Mouse (Mus musculus): ENCODE results near the gene Hsd3b7.
"Not testable (repeated sequence)": the region's sequence is repeated elsewhere in the genome, so short reads cannot be mapped to it uniquely, and the experiment has no call there.

Hsd3b7 gene

DNA sequence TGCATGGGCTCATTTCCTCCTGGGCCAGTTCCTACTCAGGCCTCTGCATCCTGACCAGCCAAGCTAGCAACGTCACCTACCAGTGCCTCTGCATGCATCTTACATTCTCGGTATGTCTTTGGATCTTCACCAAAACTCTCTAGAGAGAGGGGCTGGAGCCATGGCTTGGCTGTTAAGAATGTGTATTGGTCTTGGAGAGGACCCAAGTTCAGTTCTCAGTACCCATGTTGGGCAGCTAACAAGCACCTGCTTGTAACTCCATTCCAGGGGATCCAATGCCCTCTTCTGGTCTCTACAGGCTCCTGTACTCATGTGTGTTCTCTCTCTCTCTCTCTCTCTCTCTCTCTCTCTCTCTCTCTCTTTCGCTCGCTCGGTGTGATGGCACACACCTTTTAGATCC, 17.4 kb downstream of the Hsd3b7 start:
- no peak for DNase-seq (ENCODE audit: low read depth)

GRCm38 (mm10) chr7:127820836-127821509, 20.6 kb downstream of the Hsd3b7 start:
- no peak for DNase-seq (ENCODE audit: low read depth)

GRCm38 (mm10) chr7:127822494-127822893, 22.1 kb downstream of the Hsd3b7 start:
- no peak for DNase-seq (ENCODE audit: low read depth)

- no peak for DNase-seq (ENCODE audit: low read depth)
These were observed 23.1 kb downstream of the Hsd3b7 start for GRCm38 (mm10) chr7:127823236-127824171.

DNA sequence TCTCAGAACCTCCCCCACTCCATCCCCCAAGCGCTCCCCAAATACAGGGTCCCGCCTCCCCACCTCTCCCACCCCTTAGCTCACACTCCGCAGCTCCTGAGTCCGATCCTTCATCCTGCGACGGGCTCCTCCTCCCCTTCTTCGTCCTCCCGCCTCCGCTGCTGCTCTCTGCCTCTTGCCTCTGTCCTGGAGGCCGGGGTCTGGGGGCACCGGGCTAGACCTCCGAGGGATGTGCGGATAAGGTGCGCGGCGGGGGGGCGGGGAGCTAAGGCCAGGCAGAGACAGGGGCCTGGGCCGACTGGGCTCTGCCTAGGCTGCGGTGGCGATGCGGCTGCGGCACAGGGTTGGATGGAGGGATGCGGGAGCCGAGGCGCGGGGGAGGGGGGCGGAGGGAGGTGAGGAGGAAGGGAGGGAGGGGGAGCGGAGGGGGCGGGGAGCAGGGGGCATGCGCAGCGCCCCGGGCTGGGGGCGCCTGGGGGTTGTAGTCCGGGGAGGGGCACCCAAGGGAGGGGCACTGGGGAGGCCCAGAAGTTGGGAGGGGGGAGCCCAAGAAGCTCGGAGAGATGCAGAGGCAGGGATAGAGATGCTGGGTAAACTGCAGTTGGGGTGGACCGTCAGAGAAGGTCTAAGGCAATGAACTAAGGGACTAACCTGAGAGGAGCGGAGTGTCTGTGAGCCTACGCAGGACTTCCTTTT, 23.9 kb downstream of the Hsd3b7 start, which contains the start of the genes Stx4a and Stx1b:
TSS of gene Stx4a (plus strand) at position 119 of the 696 bp plus-strand sequence.
TSS of gene Stx1b (minus strand) at position 374 of the 696 bp plus-strand sequence.
- DNase-seq (ENCODE audit: low read depth): no peak

DNA sequence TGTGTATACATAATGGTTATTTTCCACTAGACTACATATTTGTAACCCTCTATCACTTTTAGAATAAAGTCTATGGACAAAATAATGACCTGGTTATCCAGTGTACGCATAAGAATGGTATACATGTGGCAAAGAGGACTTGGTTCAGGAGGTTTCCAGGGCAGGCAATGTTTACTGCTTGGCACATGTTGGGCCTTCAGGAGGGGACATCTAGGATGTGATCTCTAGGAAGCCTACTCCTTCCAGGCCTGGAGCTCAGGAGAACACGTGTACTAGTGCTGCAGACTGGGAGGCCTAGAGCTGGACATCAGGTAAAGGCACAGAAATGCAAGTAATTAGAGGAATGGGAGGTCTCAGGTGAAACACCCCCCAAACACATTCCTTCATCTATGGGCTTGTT, 35.1 kb downstream of the Hsd3b7 start:
- no peak for DNase-seq (ENCODE audit: low read depth)

GRCm38 (mm10) chr7:127837473-127837872, 37.1 kb downstream of the Hsd3b7 start:
- no peak for DNase-seq (ENCODE audit: low read depth)

- DNase-seq (ENCODE audit: low read depth): not testable (repeated sequence)
These were observed 37.5 kb downstream of the Hsd3b7 start for GRCm38 (mm10) chr7:127837878-127838277.

DNA sequence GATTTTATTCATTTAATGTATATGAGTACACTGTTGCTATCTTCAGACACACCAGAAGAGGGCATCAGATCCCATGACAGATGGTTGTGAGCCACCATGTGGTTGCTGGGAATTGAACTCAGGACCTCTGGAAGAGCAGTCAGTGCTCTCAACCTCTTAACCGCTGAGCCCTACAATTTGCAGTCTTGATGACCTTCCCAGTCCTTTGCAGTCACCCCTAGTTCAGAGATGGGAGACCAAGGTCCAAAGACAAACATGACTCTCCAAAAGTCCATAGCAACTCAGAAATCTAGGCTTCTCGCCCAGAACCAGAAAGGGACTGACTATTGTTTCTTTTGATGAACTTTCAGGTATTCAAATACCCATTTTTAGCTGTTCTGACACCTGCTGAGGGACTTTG, 39.6 kb downstream of the Hsd3b7 start:
- not testable (repeated sequence) for DNase-seq (ENCODE audit: low read depth)

- DNase-seq (ENCODE audit: low read depth): no peak
These were observed 40.5 kb downstream of the Hsd3b7 start for GRCm38 (mm10) chr7:127840886-127841285.

DNA sequence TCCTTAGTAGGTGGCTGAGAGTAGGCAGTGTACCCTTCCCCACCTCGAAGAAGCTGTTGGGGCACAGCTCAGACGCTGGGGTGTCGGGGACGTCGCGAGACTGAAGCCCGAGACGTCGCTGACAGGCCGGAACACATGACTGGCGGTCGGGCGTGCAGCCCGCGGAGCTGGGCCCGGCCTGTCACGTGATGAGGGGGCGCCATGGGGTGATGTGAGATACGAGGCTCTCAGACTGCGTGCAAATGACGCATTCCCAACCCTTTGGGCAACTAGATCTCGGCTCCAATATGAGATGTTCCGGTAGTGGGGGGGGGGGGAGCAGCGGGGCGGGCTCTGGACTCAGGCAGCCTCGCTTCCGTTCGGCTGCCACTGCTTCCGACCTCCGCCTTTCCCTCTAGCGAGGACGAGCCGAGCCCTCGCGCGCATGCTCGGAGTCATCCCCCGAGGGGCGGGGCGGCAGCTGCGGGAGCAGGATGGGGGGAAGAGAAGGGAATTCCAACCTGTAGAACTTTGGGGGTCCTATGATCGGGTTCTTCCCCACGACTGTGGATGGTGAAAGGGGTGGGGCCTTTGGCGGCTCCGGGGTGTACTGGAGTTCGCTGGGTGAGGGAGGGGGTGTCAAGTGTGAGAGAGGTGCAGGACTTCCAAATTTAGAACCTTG, 41.1 kb downstream of the Hsd3b7 start:
- peak; percentile 78 for DNase-seq (ENCODE audit: low read depth)

DNA sequence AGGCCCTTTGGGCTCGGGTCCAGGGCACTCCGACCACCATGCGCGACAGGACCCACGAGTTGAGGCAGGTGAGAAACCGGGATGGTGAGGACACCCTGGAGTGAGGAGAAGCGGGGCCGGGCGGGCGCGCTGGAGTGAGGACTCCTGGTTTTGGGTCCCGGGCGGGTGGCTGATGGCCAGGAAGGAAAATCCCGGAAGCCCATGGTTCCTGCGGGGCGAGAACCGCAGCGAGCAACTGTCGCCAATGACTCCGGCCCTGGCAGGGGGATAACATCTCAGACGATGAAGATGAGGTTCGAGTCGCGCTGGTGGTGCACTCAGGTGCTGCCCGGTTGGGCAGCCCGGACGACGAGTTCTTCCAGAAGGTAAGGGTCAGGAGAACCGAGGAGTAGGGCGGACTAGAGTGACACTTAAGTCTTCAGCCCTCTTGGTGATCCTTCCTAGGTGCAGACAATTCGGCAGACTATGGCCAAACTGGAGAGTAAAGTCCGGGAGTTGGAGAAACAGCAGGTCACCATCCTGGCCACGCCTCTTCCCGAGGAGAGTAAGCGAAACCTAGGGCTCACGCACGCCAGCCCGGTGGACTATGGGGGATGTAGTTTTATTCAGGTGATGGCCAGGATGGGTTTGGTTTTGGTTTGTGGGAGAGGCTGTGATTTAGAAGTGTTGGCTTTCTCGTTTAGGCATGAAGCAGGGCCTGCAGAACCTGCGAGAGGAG, 41.8 kb downstream of the Hsd3b7 start:
- DNase-seq (ENCODE audit: low read depth): peak; percentile 81

DNA sequence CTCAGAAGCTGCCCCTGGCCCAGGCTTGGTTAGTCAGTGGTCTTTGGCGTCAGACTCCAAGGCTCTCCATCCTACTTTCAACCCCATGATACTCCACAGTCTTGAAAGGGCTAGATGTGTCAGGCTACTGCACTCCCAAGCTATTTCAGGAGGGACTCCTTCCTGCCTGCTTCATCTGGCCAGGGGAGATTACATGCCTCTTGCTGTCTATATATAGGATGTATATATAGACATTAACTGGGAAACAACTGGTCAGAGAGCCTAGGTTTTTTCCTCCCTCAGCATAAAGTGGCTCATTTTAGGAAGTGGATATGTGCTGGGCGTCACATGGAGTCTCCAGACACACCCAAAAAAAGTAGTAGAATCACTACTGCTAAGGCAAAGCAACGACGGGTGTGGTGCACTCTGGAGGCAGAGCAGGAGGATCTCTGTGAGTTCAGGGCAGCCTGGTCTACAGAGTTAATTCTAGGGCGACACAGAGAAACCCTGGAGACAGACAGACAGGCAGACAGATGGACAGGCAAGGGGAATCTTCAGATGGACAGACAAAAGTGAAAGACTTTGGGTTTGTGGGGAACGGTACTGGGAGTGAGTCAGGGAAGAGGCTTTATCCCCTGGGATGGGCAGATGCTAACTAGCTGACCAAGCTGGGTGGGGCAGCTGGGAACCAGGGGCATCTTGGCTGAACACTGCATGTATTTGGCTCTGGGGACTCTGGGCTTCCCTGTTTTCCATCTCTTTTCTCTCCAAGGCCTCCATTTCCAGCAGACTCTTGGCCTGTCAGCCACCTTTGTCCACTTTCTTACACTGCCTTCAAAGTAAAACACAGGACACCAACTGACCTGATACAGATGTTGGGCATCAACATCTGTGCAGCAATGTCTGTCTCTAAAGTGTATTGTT, 49.8 kb downstream of the Hsd3b7 start:
- no peak for DNase-seq (ENCODE audit: low read depth)

DNA sequence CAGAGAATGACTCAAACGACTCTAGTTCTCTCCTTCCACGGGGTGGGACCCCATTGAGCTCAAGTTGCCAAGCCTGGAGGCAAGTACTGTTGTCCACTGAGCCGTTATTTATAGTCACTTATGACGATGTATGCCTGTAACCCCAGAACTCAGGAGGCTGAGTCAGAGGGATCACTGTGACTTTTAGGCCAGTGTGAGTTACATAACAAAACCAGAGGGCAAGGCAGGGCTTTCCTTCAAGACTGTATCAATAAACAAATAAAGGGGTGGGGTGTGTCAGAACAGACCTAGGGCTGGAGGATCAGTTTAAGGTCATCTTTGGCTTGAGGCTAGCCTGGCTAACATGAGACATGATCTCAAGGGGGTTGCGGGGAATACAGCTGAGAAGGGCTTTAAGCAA, 50.5 kb downstream of the Hsd3b7 start:
- no peak for DNase-seq (ENCODE audit: low read depth)
